Mouse (Mus musculus) heart, embryonic 16.5 days (tissue): ENCODE measurements around the gene Sirpa. TPM values are rescaled to one million over a fixed set of nuclear protein-coding genes. Genes with fewer than 3 reads are reported as not detected.

Source experiments
- ATAC-seq: fragments of 200-750 bp; cut with Nextera tagmentation; replicated peaks from 2 replicates; pipeline ENCODE4 v1.8.0; 2017; ENCODE audit warnings: moderate number of reproducible peaks; ENCODE audit not compliant: insufficient read depth, low FRiP score; ENCODE audit errors: extremely low read depth
- H3K27ac ChIP-seq: fragments of 300-500 bp; sonication (generic); 2 replicates; pipeline ENCODE4 v1.5.1; 2014; ENCODE audit warnings: mild to moderate bottlenecking, low read length, control low read depth, moderate library complexity
- H3K27me3 ChIP-seq: fragments of 300-500 bp; sonication (generic); 2 replicates; pipeline ENCODE4 v1.6.1; 2014; ENCODE audit warnings: low read length, mixed read lengths; ENCODE audit not compliant: control insufficient read depth, insufficient read depth
- H3K36me3 ChIP-seq: fragments of 300-500 bp; sonication (generic); 2 replicates; pipeline ENCODE4 v1.6.1; 2014; ENCODE audit not compliant: control insufficient read depth, insufficient read depth
- H3K4me1 ChIP-seq: fragments of 300-500 bp; sonication (generic); 2 replicates; pipeline ENCODE4 v1.6.1; 2014; ENCODE audit warnings: low read length, mixed read lengths; ENCODE audit not compliant: control insufficient read depth, insufficient read depth
- H3K4me2 ChIP-seq: fragments of 300-500 bp; sonication (generic); 2 replicates; pipeline ENCODE4 v1.6.1; 2014; ENCODE audit warnings: low read depth, mild to moderate bottlenecking, control low read depth, low read length
- H3K4me3 ChIP-seq: fragments of 300-500 bp; sonication (generic); 2 replicates; pipeline ENCODE4 v1.5.1; 2014; ENCODE audit warnings: mild to moderate bottlenecking, control low read depth, low read length
- H3K9ac ChIP-seq: fragments of 300-500 bp; sonication (generic); 2 replicates; pipeline ENCODE4 v1.6.1; 2014; ENCODE audit warnings: low read length, control low read depth
- H3K9me3 ChIP-seq: fragments of 300-500 bp; sonication (generic); replicated peaks from 2 replicates; pipeline ENCODE4 v1.6.1; 2016; ENCODE audit warnings: low read length; ENCODE audit not compliant: control insufficient read depth
- WGBS: fragments of 180-500 bp; shearing (Covaris S2); extraction: QIAGEN DNeasy Blood & Tissue Kit; methylation state at CpG from one replicate; pipeline ENCODE4 v1.1.7; 2014; 5-methylcytosine and 5-hydroxymethylcytosine counted together
- polyA plus RNA-seq: library from polyadenylated mRNA; unstranded; fragments of >200 nt; fragmentation: Nextera tagmentation; extraction: Ambion mirVana; gene quantifications from 2 replicates; pipeline ENCODE4 v1.2.1, GENCODE M21; 2015

Gene Sirpa
- polyA plus RNA-seq = 14.7 and 15.8 TPM in 2 replicates

GRCm38 (mm10) chr2:129592459-129593140, at the start of gene Sirpa:
Gene Sirpa, plus strand, starts transcription at chr2:129592835.
- no peaks in the 10 kb centered on the region for H3K27me3 ChIP-seq
- H3K36me3 ChIP-seq = no peaks in the 10 kb centered on the region
- H3K4me1 ChIP-seq = peaks cover 24% of the 10 kb centered on the region
- peak; percentile 72 for ATAC-seq
- H3K4me3 ChIP-seq = peak within 1 kb of the TSS; percentile 84
- H3K9me3 ChIP-seq = no peaks in the 10 kb centered on the region
- peak within 1 kb of the TSS; percentile 97 for H3K27ac ChIP-seq
- H3K9ac ChIP-seq = peak within 1 kb of the TSS; percentile 94
- H3K4me2 ChIP-seq = peak within 1 kb of the TSS; percentile 90
- WGBS = under 1% methylated on average over 40 of the region's 43 CpGs

- Histone ChIP-seq H3K4me3 (no peak overlapping the region), H3K4me1 (peaks cover 10% of the 10 kb centered on the region; the same call in 1 of the 2 replicates), H3K27ac (no peak overlapping the region), H3K27me3 (no peaks in the 10 kb centered on the region), H3K9me3 (no peaks in the 10 kb centered on the region), H3K36me3 (no peaks in the 10 kb centered on the region), H3K4me2 (no peak overlapping the region), H3K9ac (no peak overlapping the region)
- ATAC-seq = 0 out of 2 replicates have a peak, but pooled peaks have one; percentile 32
- 8% methylated on average over 4 of the region's 4 CpGs for WGBS
Observed at GRCm38 (mm10) chr2:129544448-129544847, 48.2 kb upstream of the Sirpa start.

GRCm38 (mm10) chr2:129544919-129545318, 47.7 kb upstream of the Sirpa start:
- H3K4me3 ChIP-seq = no peak overlapping the region
- H3K36me3 ChIP-seq = no peaks in the 10 kb centered on the region
- no peak for ATAC-seq
- H3K9me3 ChIP-seq = no peaks in the 10 kb centered on the region
- H3K27ac ChIP-seq = no peak overlapping the region
- H3K9ac ChIP-seq = no peak overlapping the region
- WGBS = 71% methylated on average over 3 of the region's 3 CpGs
- peaks cover 10% of the 10 kb centered on the region; the same call in 1 of the 2 replicates for H3K4me1 ChIP-seq
- H3K4me2 ChIP-seq = no peak overlapping the region
- no peaks in the 10 kb centered on the region for H3K27me3 ChIP-seq

- no peak overlapping the region for H3K27ac ChIP-seq
- H3K9me3 ChIP-seq = no peaks in the 10 kb centered on the region
- no peak overlapping the region for H3K9ac ChIP-seq
- H3K36me3 ChIP-seq = no peaks in the 10 kb centered on the region
- WGBS = 57% methylated on average over 7 of the region's 7 CpGs
- ATAC-seq = no peak
- no peak overlapping the region for H3K4me3 ChIP-seq
- peaks cover 10% of the 10 kb centered on the region; the same call in 1 of the 2 replicates for H3K4me1 ChIP-seq
- no peak overlapping the region for H3K4me2 ChIP-seq
- no peaks in the 10 kb centered on the region for H3K27me3 ChIP-seq
Observed at GRCm38 (mm10) chr2:129545596-129545995, 47.0 kb upstream of the Sirpa start.

DNA sequence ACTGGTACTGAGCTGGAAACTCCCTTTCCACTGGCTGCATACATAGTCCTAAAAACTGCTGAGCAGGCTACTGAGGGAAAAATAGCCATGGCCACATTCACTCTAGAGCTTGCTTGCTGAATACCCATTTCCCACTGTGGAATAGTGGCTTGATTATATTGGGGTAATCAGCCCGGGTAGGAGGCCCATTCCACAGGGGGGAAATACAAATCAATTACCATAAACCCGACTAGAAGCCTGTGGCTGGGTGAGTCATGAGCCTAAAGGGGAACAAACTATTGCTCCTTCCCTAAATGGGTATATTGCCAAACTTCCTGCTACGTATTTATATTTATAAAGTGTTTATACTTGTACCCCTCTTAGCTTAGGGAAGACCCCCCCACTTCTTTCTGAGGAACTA, 45.9 kb upstream of the Sirpa start:
- no peaks in the 10 kb centered on the region for H3K27me3 ChIP-seq
- H3K4me3 ChIP-seq = no peak overlapping the region
- peaks cover 10% of the 10 kb centered on the region; the same call in 1 of the 2 replicates for H3K4me1 ChIP-seq
- no peak for ATAC-seq
- WGBS = 58% methylated on average over 3 of the region's 3 CpGs
- no peak overlapping the region for H3K9ac ChIP-seq
- H3K36me3 ChIP-seq = no peaks in the 10 kb centered on the region
- no peak overlapping the region for H3K27ac ChIP-seq
- H3K9me3 ChIP-seq = no peaks in the 10 kb centered on the region
- no peak overlapping the region for H3K4me2 ChIP-seq

DNA sequence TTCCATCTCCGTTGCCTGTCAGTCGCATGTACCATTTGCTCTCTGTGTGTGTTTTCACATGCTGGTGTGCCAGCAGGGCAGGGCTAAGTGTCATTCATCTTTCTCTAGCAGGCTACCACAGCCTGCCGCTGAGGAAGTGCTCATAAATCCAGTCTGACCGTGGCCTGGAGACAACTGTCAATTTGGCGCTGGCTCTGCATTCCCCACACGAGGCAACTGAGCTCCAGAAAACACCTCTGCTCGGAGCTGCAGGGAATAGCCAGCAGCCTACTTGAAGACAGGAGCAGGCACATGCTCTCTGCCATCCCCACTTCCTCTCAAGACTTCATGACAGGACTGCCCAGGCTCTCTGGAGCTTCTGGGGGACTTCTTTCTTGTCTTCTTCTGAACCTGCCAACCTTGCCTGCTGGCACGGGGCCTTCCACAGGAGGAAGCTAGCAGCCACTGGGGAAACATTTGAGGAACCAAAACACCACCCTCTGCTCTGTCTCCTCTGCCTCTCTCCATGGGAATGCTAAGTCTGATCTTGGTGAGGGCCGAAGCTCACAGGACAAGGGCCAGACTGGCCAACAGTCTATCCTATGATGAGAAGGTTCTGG, 43.0 kb upstream of the Sirpa start:
- H3K4me3 ChIP-seq = no peak overlapping the region
- no peak overlapping the region for H3K27ac ChIP-seq
- H3K4me2 ChIP-seq = no peak overlapping the region
- WGBS = 53% methylated on average over 9 of the region's 9 CpGs
- H3K9ac ChIP-seq = no peak overlapping the region
- no peaks in the 10 kb centered on the region for H3K27me3 ChIP-seq
- no peaks in the 10 kb centered on the region for H3K36me3 ChIP-seq
- H3K4me1 ChIP-seq = peaks cover 5% of the 10 kb centered on the region; the same call in 1 of the 2 replicates
- no peak for ATAC-seq
- H3K9me3 ChIP-seq = no peaks in the 10 kb centered on the region

GRCm38 (mm10) chr2:129550781-129551180, 41.9 kb upstream of the Sirpa start:
- Histone ChIP-seq H3K4me1 (no peaks in the 10 kb centered on the region), H3K36me3 (no peaks in the 10 kb centered on the region), H3K27ac (no peak overlapping the region), H3K27me3 (no peaks in the 10 kb centered on the region), H3K9ac (no peak overlapping the region), H3K4me2 (no peak overlapping the region), H3K9me3 (no peaks in the 10 kb centered on the region), H3K4me3 (no peak overlapping the region)
- no peak for ATAC-seq
- 67% methylated on average over 2 of the region's 2 CpGs for WGBS

- H3K4me1 ChIP-seq = peaks cover 6% of the 10 kb centered on the region; the same call in 1 of the 2 replicates
- H3K9ac ChIP-seq = no peak overlapping the region
- H3K4me2 ChIP-seq = no peak overlapping the region
- H3K9me3 ChIP-seq = no peaks in the 10 kb centered on the region
- H3K27ac ChIP-seq = no peak overlapping the region
- WGBS = 67% methylated on average over 6 of the region's 6 CpGs
- no peak for ATAC-seq
- no peaks in the 10 kb centered on the region for H3K27me3 ChIP-seq
- no peaks in the 10 kb centered on the region for H3K36me3 ChIP-seq
- H3K4me3 ChIP-seq = no peak overlapping the region
Observed at GRCm38 (mm10) chr2:129556081-129556480, 36.6 kb upstream of the Sirpa start.
